Mouse (Mus musculus): ENCODE data around the gene Plau.
A peak's percentile ranks its signal among the peaks of the same experiment; 100 is the strongest.

Plau gene

DNA sequence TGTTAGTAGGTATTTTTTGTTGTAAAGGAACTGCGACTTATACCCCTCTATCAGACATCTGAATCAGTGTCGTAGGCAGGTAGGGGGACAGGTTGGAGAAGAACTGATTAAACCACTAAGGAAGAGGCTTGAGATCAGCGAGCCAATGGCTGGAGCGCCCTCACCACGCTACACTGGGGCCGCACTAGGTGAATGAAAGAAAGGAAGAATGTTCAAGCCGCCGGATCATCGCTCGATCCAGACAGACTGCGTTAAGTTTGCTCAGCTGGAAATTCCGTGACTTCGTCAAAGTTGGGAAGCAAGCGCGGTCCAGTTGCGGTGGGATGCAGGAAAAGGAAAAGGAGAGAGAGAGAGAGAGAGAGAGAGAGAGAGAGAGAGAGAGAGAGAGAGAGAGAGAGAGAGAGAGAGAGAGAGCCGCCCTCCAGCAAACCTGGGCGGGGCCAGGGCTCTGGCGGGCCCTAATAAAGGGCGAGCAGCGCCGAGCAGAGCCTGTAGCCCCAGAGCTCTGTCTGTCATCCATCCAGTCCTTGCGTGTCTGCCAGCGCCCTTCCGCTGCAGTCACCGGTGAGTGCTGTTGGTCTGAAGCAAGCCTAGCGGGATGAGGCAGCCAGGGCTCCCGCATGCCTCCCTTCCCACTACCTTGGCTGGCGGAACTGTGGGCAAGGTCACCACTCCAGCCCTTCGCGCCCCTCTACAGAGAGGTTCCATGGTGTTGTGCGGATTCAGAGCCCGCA is at the start of gene Plau:
Gene Plau, plus strand, starts transcription at position 490 of the 734 bp plus-strand sequence.
- DNase-seq: peak; percentile 39

DNA sequence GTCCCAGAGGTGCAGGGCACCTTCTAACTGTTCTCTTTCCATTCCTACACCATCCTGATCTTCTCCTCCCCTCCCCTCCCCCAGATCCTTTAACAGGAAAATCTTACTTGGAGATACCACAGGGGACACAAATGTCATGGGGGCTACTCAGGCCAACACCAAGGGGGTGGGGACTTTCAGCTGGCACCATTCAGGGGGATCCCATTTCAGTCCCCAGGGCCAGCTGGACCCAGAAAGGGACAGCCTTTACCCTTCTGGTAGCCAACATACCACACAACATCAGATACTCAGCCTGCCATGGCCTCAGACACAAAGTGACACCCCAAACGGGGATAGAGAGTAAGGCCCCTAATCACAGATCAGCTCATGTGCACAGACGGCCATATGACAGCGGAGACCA is 48.3 kb upstream of the Plau start:
- DNase-seq: no peak

DNA sequence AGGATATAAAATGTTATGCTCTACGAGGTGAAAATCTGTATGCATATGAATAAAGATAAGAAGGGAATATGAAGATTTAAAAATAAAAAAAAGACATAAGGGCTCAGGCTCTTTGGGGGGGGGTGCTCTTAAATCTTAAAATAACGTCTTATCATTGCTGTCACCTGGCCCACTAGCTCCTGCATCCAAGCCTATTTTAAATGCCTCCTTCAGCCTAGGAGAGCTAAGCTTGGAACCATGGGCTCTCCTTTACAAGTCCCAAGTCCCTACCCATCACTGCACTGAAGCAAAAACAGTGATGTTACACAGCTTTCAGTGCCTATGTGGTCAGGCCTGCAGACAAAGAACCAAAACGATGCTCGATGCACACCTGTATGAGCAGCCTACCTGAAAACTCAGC is 46.9 kb upstream of the Plau start:
- DNase-seq: no peak

DNA sequence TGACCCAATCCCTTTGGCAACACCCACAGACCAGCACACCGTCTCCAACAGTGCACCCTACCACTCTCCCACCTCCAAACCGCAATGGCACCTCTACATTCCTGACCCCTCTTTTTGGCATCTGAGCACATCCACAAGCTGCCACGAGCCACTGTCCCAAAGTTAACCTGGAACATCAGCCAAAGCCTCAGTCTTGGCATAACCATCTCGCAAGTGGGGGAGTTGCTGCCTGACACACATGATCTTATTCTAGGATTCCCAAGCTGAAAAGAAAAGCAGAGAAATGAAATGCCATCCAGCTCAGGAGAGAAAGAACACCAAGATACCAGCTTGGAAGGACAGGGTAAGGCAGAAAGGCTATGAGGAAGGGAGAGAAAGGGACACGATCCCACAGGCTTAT is 46.0 kb upstream of the Plau start:
- DNase-seq: peak; percentile 43

DNA sequence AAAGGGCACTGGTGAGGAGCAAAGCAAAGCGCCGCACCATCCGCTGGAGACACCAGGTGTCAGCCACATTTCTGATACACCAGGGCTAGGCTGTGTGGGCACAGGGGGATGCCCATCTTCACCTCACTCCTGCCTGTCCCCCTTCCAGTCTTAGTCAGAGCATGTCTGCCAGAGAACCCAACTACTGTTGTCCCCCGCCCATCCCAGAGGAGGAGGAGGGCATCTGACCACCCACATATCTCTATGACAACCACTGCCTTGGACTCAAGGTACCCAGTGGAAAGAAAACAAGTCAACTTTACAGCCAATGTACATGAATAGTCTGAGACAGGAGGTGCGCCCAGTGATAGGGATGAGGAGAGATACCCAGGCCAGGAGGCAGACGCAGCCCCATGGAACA is 45.5 kb upstream of the Plau start:
- DNase-seq: peak; percentile 47

DNA sequence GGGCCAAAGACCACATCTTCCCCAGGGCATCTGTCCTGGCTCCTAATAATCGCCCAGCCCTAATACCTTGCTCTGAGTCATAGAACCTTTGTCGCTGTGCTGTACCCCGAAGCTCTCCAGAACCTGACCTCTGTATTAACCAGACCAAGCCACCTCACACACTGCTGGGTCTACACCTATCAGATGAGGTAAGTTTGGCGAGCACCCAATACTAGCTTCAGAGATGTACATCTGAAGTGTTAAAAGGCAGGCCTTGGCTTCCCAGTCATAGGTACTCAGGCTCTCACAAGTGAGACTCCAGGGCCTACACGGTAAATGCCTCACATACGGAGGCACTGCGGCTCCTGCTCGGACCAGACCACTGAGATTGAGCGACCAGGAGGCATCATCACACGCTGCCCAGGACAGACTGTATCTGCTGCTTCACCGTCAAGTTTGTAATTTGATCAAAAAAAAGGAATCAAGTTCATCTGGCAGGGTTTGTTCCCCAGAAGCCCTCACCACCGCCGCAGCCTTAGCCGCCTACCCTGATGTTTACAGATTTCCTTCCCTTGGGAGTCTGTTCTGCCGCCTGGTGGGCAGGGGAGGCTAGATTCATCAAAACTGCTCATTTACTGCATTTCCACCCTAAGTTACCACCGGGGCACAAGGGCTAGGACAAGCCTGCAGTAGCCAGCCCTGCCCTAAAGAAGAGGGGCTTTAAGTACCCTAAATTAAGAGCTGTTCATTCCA is 44.8 kb upstream of the Plau start:
- DNase-seq: peak; percentile 65

DNA sequence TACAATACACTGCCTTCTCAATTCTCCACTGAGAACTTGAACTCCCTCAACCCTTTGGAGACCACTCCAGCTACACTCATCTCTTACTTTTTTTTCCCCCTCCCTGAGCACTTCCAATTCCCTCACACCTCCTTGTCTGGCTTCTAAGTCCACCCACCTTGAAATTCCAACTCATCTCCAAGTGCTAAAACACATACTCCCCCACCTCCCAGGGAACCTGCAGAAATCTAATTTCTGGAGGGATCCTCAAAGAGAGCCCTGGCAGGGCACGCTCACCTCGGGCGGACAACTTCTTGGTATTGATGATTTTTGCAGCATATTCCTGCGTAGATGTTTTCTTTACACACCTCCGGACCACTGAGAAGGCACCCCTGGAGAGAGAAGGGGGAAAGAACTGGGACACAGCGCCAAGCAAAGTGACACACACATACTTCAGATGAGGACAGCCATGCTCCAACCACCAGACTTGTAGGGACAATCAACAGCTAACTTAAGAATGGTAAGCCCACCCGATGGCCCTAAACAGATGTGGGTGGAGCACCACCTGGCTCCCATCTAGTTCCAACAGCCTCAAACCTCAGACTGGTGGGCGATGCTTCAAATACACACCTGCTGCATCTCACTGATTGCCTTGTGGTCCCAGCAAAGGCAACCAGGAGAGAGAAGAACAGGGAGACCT is 44.1 kb upstream of the Plau start:
- DNase-seq: peak; percentile 50

DNA sequence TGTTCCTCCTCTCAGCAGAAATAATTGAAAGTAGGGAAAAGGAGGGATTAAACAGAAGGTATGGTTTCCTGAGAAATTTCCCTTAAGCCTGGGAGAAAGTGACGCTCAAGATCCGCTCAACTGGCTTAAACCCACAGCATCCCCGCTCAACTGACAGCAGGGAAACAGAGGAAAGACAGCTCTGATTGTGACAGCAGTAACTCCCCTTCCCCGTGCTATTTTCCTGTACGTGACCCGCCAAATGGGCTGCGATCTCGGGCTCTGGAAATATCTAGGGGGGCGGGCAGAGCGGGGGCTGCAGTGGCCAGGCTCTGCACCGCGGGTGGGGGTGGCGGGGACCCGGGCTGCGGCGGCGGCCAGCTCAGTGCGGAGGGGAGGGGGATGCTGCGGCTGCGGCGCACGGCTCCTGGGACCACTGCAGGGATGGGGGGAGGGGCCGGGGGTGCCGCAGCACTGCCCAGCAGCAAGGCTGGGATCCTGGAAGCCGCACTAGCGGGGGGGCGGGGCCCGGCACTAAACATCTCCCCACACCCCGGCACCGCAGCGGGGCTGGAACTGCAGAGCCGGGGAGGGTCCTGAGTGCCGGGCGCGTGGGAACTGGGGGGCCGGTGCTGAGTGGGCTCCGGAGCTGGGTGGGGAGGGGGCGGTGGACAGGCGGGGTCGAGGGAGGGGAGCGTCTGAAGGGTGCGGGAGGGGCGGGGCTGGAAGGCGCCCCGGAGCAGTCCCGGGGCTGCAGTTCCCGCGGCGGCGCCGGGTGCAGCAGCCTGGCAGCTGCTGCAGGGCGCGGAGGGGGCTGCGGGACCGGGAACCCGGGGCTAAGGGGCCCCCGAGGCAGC is 43.3 kb upstream of the Plau start:
- no peak for DNase-seq

DNA sequence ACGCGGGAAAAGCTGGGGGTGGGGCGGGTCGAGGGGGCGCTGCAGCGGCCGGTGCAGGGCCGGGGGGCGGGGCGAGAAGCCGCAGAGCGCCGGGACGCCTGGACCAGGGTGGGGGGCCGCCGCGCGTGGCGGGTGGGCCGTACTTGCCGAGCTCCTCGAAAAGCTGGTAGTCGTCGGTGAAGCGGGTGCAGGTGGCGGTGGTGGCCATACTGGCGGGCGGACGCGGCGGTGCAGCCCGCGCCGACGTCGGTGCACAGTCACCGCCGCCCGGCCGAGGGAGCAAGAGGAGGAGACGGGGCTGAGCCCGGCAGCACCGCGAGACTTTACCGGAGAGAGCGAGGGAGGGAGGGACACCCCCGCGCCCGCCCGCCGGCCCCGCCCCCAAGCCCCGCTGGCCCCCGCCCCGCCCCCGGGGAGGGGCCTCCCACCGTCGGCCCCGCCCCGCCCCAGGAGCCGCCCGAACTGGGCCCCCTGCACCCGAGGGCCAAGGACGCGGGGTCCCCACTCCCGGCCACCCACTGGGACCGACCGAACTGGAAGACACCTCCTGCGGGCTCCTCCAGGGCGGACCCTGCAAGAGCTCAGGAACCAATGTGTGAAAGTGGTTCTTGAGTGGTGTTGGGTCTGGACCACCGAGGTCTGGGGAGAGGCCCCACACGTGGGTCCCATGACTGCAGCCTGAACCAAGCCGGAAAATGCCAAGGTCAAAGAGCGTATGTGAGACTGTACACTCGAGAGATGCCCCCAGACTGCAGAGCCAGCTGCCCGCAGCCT is 42.5 kb upstream of the Plau start, which contains the start of gene Camk2g:
Gene Camk2g, minus strand, starts transcription at position 331 of the 774 bp plus-strand sequence.
- DNase-seq: peak; percentile 73

DNA sequence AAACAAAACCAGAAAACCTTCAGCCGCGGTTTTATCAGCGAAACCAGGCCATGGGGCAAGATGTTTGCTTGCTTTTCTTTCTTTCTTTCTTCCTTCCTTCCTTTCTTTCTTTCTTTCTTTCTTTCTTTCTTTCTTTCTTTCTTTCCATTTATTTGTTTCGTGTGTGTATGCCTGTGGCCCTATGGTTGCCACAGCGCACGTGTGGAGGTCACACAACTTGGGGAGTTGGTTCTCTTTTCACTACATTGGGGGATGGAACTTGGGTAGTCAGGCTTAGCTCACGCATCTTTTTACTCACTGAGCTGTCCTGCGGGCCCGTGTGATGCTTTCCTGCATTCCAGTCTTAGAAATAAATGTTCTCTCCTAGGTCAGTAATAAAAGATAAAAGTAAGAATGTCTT is 41.9 kb upstream of the Plau start:
- no peak for DNase-seq

DNA sequence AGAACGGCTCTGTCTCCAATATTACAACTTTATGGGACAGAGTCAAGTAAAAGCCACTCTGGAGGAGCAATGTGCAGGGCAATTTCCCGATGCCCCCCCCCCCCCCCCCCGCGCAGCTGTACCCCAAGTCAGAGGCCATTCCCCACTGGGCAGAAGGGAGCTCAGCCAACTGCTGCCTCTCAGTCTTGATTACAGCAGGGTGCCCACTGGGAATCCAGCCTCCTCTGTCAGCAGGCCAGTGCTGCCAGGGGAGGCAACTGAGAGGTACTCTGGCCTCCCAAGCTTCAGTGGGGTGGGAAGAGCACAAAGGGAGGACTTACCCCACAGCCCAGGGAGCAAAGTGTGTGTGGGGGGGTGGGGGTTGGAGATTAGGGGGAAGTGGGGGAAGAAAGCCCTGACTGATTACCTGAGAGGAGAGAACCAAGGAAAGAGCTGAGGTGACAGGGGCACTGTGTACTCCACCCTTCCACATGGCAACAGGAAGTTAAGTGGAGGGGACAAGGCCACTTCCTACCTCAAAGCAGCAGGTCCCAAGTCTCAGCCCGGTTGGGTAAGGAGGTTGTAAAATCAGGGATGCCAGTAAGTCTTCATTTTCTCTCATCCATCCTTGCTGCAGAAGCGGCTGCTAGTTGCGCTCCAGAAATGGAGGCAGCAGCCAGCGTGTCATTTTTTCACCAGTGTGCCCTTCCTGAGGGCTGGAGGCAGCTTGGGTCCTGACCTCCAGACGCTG is 40.9 kb upstream of the Plau start:
- no peak for DNase-seq

DNA sequence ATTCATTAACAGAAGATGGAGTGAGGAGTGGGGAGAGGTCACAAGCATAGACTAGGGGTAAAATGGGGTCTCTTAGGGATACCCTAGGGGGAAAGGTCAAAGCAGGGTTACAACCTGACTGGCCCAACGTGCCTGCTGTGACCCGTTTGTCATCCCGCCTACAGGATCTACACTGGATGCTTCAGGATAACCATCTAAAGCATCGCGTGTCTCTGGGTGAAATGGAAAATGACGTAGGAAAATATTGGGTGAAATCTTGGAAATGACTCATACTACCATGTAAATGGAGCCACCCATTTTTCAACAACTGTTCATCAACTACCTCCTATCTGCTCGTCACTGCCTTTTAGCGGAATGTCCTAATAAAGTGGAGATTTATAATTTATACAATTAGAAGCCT is 40.3 kb upstream of the Plau start:
- DNase-seq: no peak

DNA sequence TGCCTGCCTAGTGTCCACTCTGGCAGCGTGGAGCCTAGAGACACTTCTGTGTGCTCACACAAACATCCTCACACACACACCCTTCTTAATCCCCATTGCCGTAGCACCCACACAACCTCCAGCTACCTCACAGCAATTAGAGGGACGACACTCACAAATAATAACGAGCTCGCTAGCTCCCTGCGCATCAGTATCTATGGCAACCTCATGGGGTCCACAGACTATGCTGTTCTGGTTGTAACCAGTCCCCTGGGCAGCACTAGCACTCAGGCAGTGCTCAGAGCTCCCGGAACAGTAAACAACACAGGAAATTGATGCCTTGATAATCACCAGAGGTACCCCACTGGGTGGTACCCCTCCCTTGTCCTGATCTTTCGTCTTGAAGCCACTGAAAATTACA is 39.8 kb upstream of the Plau start:
- no peak for DNase-seq

DNA sequence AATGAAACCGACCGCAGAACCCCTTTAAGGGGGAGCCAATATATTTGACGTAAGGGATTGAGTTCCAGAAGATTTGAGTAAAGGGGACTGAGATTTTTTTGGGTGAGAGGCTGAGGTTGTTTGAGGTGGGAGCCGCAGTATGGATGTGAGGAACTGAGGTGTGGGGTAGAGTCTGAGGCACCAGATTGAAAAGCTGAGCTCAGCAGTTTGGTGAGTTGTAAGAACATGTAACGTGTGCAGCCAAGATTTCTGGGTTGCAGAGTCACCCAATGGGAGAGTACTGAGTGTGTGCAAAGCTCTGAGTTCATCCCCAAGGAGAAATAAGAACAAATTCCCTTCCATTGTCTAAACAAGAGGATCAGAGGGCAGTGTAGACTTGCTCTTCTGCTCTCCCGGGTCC is 38.2 kb upstream of the Plau start:
- DNase-seq: no peak

DNA sequence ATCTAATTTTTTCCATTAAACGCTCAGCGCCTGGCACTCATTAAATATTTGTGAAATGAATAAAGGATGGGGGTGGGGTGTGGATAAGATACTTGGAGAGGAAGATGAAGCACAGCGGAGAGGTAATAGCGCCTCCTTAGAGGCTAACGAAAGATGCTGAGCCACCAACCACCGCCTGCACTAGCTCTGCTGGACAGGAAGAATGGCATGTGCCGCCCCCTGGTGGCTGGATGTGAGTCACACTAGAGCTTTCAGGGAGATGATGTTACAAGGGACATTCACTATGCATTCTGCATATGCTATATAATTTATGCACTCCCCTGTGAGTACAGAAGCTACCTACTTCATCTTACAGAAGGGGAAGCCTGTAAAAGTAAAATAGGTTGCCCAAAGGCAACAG is 37.7 kb upstream of the Plau start:
- peak; percentile 91 for DNase-seq

DNA sequence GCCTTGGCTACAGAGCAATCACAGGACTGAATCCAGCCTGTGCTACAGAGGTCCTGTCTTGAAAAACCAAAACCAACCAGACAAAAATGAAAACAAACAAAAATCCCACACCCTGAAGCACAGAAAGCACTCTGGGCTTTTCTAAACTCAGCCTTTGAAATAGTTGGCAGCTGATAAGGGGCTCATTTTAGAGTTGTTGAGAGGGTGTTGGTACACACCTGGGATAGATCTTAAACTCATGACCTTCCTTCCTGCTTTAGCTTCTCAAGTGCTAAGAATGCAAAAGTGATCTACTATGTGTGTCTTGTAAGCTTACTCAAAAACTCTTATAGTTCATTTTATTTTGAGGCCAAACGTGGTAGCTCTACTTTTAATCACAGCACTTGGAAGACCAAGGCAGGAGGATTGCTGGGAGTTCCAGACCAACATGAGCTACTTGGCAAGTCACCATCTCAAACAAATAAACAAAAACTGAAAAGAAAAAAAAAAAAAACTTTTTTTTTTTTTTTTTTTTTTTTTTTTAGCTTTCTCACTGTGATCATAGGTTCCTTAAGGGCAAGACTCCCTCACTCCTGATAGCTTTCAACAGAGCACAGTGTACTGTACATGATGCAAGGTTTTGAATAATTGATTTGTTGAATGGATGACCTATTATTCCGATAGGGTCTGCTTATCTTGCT is 33.4 kb upstream of the Plau start:
- no peak for DNase-seq

DNA sequence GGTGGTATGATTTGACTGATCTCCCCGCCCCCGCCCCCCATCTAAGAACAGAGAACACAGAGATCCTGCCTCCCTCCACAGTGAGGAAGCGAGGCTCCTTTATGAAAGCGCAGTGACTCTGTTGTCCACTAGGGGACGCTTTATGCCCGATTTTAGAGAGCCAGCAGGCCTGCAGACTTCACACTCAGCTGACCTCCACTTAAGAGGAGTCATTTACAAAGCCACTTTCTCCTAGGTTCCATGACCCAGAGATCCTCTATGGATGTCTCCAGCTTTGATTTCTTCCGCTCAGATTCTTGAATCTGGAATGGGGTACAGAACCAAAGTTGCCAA is 32.9 kb upstream of the Plau start:
- peak; percentile 64 for DNase-seq

DNA sequence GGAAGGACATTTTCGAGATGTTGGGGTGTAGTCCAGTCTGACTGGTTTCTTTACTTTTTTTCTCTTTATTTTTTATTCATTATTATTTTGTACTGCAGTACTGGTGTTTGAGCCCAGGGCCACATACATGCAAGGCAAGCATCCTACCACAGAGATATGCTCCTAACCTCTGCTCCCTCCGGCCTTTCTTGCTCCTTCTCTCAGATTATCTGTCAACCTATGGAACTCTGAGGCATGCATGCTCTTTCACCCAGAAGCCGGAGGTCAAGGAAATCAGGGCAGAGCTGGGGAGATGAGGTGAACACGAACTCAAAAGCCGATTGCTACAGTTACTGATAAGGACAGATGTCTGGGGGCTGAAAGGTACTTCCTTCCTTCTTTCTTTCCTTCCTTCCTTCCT is 32.0 kb upstream of the Plau start:
- DNase-seq: no peak

DNA sequence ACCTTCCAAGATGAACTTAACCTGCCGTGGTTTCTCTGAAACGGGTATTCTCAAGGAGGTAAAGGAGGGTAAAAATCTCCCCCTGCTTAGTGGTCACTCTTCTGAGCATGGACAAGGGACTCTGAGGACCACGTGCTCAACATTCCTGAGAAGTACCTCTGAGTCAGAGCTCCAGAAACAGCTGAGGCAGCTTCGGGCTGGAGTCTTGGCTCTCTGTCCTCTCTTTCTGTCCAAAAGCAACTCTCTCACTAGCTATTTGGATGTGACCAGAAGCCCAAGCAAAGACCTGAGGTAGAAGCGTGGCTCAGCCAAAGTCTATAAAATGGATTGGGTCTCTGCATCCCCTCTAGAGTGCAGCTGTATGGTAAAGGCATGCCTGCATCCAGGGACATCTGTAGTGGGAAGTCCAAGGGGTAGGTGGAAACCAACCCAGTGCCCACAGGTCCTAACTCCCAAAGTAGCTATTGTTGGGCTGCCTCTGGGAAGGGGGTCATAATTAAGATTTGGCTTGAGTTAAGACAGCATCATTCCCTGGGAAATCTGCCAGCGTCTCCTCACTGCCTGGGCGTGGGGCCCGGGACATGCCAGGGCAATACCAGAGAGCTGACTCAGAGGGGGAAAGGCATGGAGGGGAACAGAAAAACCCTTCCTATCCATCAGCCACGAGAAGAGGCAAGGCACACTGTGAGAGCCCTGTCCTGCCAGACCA is 31.3 kb upstream of the Plau start:
- DNase-seq: peak; percentile 55

DNA sequence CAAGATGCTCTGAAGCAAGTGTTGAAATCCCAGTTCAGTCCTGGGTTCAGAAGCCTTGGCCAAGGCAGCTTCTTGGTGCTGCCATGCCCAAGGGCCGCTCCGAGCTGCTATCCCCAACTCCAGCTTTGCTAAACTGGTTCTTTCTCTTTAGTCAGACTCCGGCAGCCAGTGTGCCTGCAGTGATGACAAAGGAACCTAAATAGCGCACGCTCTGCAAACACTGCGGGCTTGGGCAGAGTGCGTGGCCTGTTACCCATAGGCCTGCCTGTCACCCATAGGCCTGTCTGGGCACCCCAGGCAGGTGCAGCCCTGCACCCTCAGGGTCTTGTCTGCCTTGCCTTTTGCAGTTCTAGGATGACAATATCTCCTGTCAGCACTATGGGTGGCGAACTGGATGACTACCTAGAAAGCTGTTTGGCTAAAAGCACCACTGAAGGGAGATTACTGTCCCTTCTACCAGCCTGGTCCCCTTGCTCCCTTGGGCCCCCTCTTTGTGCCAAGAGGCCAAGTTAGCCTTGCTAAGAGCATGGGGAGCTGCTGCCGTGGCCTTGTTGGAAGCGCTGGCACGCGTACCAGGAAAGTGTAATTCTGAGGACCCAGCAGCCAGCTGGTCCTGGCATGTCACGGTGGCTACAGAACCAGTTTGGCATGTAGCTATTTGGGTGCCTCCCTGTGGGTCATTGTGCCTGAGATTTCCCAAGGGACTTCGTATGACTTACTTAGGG is 30.2 kb upstream of the Plau start:
- no peak for DNase-seq

All from right cerebral cortex, adult 18-20 months (tissue).